Mouse (Mus musculus) embryonic facial prominence, embryonic 14.5 days (tissue): Measurements from ENCODE around the gene Hoxa2. TPM values are rescaled to one million over a fixed set of nuclear protein-coding genes. Genes with fewer than 3 reads are reported as not detected.

Source experiments
- ATAC-seq: fragments of 200-750 bp; cut with Nextera tagmentation; 2 replicates; pipeline ENCODE4 v1.8.0; 2017; ENCODE audit warnings: low read depth, moderate number of reproducible peaks, moderate TSS enrichment
- DNase-seq: peaks from one replicate; pipeline ENCODE4 v3.0.0-alpha.2; 2015; ENCODE audit warnings: low spot score
- H3K27ac ChIP-seq: fragments of 300-500 bp; sonication (generic); replicated peaks from 2 replicates; pipeline ENCODE4 v1.5.1; 2014; ENCODE audit warnings: low read depth, mild to moderate bottlenecking, low read length, moderate library complexity
- H3K27me3 ChIP-seq: fragments of 300-500 bp; sonication (generic); replicated peaks from 2 replicates; pipeline ENCODE4 v1.6.1; 2014; ENCODE audit warnings: low read length; ENCODE audit not compliant: control insufficient read depth, insufficient read depth
- H3K36me3 ChIP-seq: fragments of 300-500 bp; sonication (generic); 2 replicates; pipeline ENCODE4 v1.6.1; 2014; ENCODE audit warnings: low read length, mixed read lengths; ENCODE audit not compliant: control insufficient read depth, insufficient read depth
- H3K4me1 ChIP-seq: fragments of 300-500 bp; sonication (generic); 2 replicates; pipeline ENCODE4 v1.6.1; 2014; ENCODE audit warnings: antibody characterized with exemption, low read length; ENCODE audit not compliant: control insufficient read depth, insufficient read depth
- H3K4me2 ChIP-seq: fragments of 300-500 bp; sonication (generic); 2 replicates; pipeline ENCODE4 v1.6.1; 2014; ENCODE audit warnings: low read depth, mild to moderate bottlenecking, low read length, moderate library complexity, mixed read lengths
- H3K4me3 ChIP-seq: fragments of 300-500 bp; sonication (generic); 2 replicates; pipeline ENCODE4 v1.5.1; 2014; ENCODE audit warnings: low read depth, mild to moderate bottlenecking, low read length
- H3K9ac ChIP-seq: fragments of 300-500 bp; sonication (generic); 2 replicates; pipeline ENCODE4 v1.6.1; 2014; ENCODE audit warnings: low read depth, mild to moderate bottlenecking, low read length, moderate library complexity, mixed read lengths
- H3K9me3 ChIP-seq: fragments of 300-500 bp; sonication (generic); 2 replicates; pipeline ENCODE4 v1.6.1; 2016; ENCODE audit warnings: low read length; ENCODE audit not compliant: control insufficient read depth
- whole genome bisulfite sequencing: fragments of 180-500 bp; shearing (Covaris S2); extraction: QIAGEN DNeasy Blood & Tissue Kit; methylation state at CpG from one replicate; pipeline ENCODE4 v1.1.7; 2014; 5-methylcytosine and 5-hydroxymethylcytosine counted together
- polyA plus RNA-seq: library from polyadenylated mRNA; unstranded; fragments of >200 nt; fragmentation: Nextera tagmentation; extraction: Ambion mirVana; gene quantifications from 2 replicates; pipeline ENCODE4 v1.2.1, GENCODE M21; 2014

The Hoxa2 gene
- polyA plus RNA-seq, 1 experiment from 2014 or later: 7.2 TPM

DNA sequence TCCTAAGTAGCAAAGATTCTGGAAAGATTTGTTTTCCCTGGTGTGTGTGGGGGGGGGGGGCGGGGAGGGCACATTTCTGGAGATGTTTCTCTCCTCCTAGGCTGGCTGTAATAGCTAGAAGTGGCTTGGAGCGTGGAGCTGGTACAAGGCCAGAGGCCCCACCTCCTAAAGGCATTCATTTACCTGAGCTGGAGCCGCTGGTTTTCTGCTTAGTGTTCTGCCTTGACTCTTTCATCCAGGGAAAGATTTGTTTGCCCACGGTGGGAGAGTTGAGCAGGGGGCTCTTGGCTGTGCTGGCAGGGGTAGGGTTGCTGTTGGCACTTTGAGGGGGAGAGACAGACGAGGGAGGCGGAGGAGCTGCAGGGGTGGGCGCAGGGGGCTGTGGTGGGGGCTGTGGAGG is 7.3 kb upstream of the Hoxa2 start:
- Histone ChIP-seq H3K36me3 (no peaks in the 10 kb centered on the region), H3K27me3 (peaks cover 95% of the 10 kb centered on the region), H3K4me3 (peak overlapping the region; percentile 28), H3K27ac (no peak overlapping the region; the same call in 1 of the 2 replicates), H3K9me3 (no peaks in the 10 kb centered on the region), H3K4me2 (peak overlapping the region; percentile 50), H3K9ac (peak overlapping the region; percentile 49; the same call in 1 of the 2 replicates), H3K4me1 (no peaks in the 10 kb centered on the region)
- DNase-seq (no peak), ATAC-seq (no peak)
- 7% methylated on average over 3 of the region's 7 CpGs for WGBS

DNA sequence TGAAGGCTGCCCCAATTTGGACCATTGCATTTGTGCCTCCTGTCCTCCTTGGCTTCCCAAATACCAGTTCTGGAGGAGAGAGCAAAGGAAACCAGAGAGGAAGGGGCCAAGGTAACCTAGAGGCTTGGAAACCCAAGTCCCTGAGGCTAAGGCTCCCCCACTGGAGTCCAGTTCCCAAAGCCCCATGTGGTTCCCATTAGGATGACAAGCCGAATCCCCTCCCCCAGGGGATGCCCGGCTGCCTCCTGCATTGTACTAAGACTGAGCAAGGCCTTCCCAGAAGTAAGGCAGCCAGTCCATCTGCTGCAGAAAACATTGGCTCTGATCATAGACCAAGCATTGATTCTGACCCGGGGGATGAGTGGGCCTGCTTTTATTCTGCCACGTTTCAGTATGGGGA is 6.7 kb upstream of the Hoxa2 start:
- DNase-seq (no peak), ATAC-seq (no peak)
- Histone ChIP-seq H3K9ac (no peak overlapping the region), H3K4me1 (no peaks in the 10 kb centered on the region), H3K4me3 (no peak overlapping the region), H3K4me2 (peak overlapping the region; percentile 99; the same call in 1 of the 2 replicates), H3K27ac (no peak overlapping the region), H3K9me3 (no peaks in the 10 kb centered on the region), H3K27me3 (peaks cover 95% of the 10 kb centered on the region), H3K36me3 (no peaks in the 10 kb centered on the region)
- WGBS: 8% methylated on average over 4 of the region's 4 CpGs

DNA sequence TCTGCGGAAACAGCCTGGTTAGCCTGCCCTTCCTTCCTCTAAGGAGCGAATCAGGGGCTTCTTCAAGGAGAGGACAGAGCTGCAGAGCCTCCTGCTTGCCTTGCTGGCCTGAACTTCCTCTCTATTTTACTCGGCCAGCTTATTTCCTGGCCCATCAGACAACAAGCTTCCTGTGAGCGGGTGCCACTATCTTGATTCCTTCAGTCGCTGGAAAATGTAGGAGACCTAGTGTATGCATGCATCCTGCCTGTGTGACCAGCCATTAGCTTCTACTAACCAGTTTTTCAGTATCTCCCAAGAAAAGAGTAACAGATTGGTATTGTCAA is 6.2 kb upstream of the Hoxa2 start:
- ATAC-seq (no peak), DNase-seq (no peak)
- H3K9ac ChIP-seq: 0 out of 2 replicates have a peak overlapping the region, but pooled peaks have one; percentile 26
- no peaks in the 10 kb centered on the region for H3K36me3 ChIP-seq
- H3K4me3 ChIP-seq: no peak overlapping the region
- H3K27me3 ChIP-seq: peaks cover 95% of the 10 kb centered on the region
- H3K4me1 ChIP-seq: no peaks in the 10 kb centered on the region
- WGBS: 13% methylated on average over 5 of the region's 5 CpGs
- no peaks in the 10 kb centered on the region for H3K9me3 ChIP-seq
- H3K4me2 ChIP-seq: peak overlapping the region; percentile 99; the same call in 1 of the 2 replicates
- peak overlapping the region; percentile 33; the same call in 1 of the 2 replicates for H3K27ac ChIP-seq

DNA sequence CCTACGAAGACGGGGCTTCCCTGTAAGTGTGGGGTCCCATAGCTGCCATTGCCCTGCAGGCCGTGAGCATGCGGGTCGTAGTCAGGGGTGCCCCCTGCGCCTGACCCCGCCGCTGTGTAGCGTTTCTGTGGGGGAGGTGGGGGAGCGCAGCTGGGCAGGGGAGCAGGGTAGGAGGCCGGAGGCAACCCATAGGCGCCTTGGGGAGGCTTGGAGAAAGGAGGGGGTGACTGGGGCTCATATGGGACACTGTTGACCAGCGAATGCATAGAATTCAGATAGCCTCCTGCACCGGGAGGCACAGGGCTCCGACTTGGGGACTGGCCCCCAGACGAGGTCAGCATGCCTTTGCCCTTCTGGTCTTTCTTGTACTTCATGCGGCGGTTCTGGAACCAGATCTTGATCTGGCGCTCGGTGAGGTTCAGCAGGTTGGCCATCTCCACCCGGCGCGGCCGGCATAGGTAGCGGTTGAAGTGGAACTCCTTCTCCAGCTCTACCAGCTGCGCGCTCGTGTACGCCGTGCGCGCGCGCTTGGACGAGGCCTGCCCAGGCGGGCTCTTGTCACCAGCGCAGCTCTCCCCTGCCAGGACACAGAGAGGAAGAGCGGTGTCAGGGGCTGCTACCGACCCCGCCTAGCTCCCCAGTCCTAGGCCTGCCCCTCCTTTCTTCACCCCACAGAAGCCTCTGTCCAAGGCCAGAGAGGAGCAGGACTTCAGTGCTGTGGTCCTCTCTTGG is 5.7 kb upstream of the Hoxa2 start:
- H3K36me3 ChIP-seq: no peaks in the 10 kb centered on the region
- peak overlapping the region; percentile 33; the same call in 1 of the 2 replicates for H3K27ac ChIP-seq
- peak overlapping the region; percentile 17; the same call in 1 of the 2 replicates for H3K4me3 ChIP-seq
- no peaks in the 10 kb centered on the region for H3K4me1 ChIP-seq
- ATAC-seq: no peak
- H3K9ac ChIP-seq: peak overlapping the region; percentile 40; the same call in 1 of the 2 replicates
- no peak for DNase-seq
- peak overlapping the region; percentile 99; the same call in 1 of the 2 replicates for H3K4me2 ChIP-seq
- WGBS: 4% methylated on average over 33 of the region's 40 CpGs
- H3K9me3 ChIP-seq: no peaks in the 10 kb centered on the region
- peaks cover 95% of the 10 kb centered on the region for H3K27me3 ChIP-seq

DNA sequence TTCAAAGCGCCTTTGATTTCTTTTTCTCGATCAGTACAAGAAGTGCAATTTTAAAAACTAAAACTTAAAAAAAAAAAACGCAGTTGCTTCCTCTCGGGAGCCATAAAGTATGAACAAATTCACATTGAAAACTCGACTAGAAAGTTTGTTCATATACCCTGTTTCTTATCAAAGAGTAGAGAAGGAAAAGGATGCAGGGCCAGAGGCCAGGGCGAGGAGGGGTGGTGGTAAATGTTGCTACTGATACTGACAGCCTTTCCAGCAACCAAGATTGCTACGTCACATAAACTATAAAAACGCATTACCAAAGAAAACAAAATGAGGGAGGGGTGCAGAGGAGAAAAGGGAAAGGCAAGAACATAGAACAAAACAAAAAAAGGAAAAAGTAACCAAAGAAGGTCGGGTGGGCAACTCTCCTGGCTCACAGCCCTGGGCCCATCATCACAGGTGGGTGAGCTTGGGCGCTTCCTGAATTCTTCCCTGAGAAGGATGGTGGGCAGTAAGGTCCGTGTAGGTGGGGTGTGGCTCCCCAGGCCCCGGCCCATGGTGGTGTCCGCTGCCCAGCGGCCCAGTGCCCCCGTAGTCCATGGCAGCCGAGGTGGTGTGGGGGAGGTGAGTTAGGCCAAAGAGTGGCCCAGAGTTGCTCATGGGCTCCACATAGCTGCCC is 5.0 kb upstream of the Hoxa2 start:
- Histone ChIP-seq H3K27ac (peak overlapping the region; percentile 33; the same call in 1 of the 2 replicates), H3K4me3 (peak overlapping the region; percentile 17; the same call in 1 of the 2 replicates), H3K4me2 (peak overlapping the region; percentile 99; the same call in 1 of the 2 replicates), H3K9ac (peak overlapping the region; percentile 40; the same call in 1 of the 2 replicates), H3K27me3 (peaks cover 95% of the 10 kb centered on the region), H3K4me1 (no peaks in the 10 kb centered on the region), H3K36me3 (no peaks in the 10 kb centered on the region), H3K9me3 (no peaks in the 10 kb centered on the region)
- ATAC-seq: no peak
- 8% methylated on average over 11 of the region's 16 CpGs for WGBS
- DNase-seq: no peak

DNA sequence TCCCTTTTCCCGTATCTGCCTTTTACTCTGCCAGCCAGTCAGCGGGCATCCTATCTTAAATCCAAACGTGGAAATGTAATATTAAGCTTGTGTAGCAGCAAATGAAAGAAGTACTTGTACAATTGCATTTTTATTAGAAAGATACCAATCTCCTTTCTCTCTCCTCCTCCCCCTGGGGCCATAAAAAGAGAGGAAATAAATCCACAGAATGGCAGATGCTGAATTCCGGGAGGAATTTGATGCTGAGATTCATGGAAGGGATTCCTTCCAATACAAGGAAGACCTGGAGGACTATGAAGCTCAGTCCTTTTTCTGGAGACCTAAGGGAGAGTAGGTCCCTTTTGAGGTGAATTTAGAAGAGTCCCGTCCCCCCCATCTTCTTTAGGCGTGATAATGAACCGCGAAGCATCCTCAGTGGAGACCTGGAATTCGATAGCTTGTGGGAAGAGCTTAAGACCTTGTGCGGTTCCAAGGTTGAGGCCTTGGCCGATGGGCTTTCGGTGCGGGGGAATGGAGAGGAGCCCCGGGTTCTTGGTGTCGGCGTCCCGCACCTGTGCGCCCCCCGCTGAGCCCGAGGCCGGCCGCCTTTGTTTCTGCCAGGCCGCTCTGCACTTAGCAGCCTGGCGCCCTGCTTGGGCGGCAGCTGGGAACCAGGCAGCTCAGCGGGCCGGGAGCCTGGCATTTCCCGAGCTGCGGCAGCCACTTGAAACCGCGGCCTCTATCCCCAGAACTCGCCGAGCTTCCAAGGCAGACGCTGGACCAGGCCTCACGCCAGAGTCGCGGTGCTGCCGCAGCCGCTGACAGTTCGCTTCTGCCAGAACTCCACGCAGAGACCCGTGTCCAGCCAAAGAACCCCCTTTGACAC is 3.8 kb upstream of the Hoxa2 start:
- H3K36me3 ChIP-seq: no peaks in the 10 kb centered on the region
- peak overlapping the region; percentile 36; the same call in 1 of the 2 replicates for H3K4me3 ChIP-seq
- WGBS: 2% methylated on average over 32 of the region's 42 CpGs
- H3K4me2 ChIP-seq: peak overlapping the region; percentile 99; the same call in 1 of the 2 replicates
- H3K9me3 ChIP-seq: no peaks in the 10 kb centered on the region
- H3K9ac ChIP-seq: peak overlapping the region; percentile 57; the same call in 1 of the 2 replicates
- H3K27me3 ChIP-seq: peaks cover 94% of the 10 kb centered on the region
- DNase-seq (no peak), ATAC-seq (no peak)
- H3K4me1 ChIP-seq: no peaks in the 10 kb centered on the region
- peak overlapping the region; percentile 83; the same call in 1 of the 2 replicates for H3K27ac ChIP-seq

DNA sequence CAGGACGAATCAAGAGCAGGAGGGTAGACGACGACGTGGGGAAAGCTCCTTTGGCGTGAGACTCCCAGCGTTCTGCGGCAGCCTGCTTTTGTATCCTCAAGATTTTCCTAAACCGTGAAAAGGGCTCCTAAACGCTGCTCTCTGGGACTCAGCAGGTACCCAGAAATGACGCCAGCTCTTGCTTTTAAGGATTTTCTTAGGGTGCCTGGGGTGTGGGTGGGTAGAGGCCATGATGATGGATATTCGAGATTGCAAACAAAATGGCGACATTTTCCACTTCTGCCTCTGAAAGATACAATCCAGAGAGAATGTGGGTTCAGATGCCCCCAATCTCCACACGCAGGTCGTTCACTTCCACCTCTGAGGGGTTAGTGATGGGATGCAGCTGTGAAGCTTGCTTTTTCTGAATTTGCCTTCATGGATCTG is 3.1 kb upstream of the Hoxa2 start:
- Histone ChIP-seq H3K9ac (peak overlapping the region; percentile 57; the same call in 1 of the 2 replicates), H3K27ac (peak overlapping the region; percentile 83; the same call in 1 of the 2 replicates), H3K4me1 (no peaks in the 10 kb centered on the region), H3K9me3 (no peaks in the 10 kb centered on the region), H3K4me3 (peak overlapping the region; percentile 36; the same call in 1 of the 2 replicates), H3K36me3 (no peaks in the 10 kb centered on the region), H3K4me2 (peak overlapping the region; percentile 99; the same call in 1 of the 2 replicates), H3K27me3 (peaks cover 94% of the 10 kb centered on the region)
- ATAC-seq (no peak), DNase-seq (no peak)
- 8% methylated on average over 14 of the region's 14 CpGs for WGBS

DNA sequence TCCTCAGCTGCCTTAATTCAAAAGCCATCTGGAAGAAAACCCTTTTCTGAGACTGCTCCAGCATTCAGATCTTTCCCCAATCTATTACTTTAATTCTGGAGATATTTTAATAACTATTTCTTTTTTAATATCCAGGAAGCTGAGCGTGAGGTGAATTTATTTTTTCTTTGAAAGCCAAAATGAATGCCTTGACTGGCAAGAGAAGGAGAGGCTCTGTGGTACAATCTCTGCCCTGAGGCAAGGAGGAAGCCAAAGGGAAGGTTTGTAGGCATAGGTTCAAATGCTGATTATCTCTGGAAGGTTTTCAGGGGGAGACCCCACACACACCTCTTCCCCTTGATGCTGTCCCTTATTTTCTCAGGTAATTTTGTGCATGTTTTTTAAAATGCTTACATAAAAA is 2.5 kb upstream of the Hoxa2 start:
- ATAC-seq: no peak
- peaks cover 93% of the 10 kb centered on the region for H3K27me3 ChIP-seq
- peak overlapping the region; percentile 99; the same call in 1 of the 2 replicates for H3K4me2 ChIP-seq

More for the DNA sequence above, 2.5 kb upstream of the Hoxa2 start:
- DNase-seq: no peak
- Histone ChIP-seq H3K36me3 (no peaks in the 10 kb centered on the region), H3K9ac (peak overlapping the region; percentile 57; the same call in 1 of the 2 replicates), H3K9me3 (no peaks in the 10 kb centered on the region), H3K4me1 (no peaks in the 10 kb centered on the region), H3K27ac (peak overlapping the region; percentile 83; the same call in 1 of the 2 replicates), H3K4me3 (peak overlapping the region; percentile 36; the same call in 1 of the 2 replicates)
- WGBS: 10% methylated on average over 1 of the region's 1 CpGs
